Mouse (Mus musculus): ENCODE measurements at regions not wholly inside any gene's neighbourhood (a gene's known extent, or its start where the extent isn't known, plus 50 kb on each side); places are given as distances from the start of the nearest gene placed in this dataset.

GRCm38 (mm10) chr13:88459474-88460173, 361.6 kb upstream of the Edil3 start:
- Histone ChIP-seq H3K9me3 (replicated peaks) (no peaks in the 10 kb centered on the region), H3K27me3 (no peaks in the 10 kb centered on the region), H3K36me3 (no peaks in the 10 kb centered on the region), H3K9ac (no peak overlapping the region), H3K4me1 (no peaks in the 10 kb centered on the region), H3K27ac (replicated peaks) (no peak overlapping the region), H3K4me2 (replicated peaks) (no peak overlapping the region), H3K4me3 (replicated peaks) (no peak overlapping the region)
- no peak for ATAC-seq (ENCODE audit: insufficient number of reproducible peaks, low FRiP score, low TSS enrichment, low read depth)
- WGBS: 43% methylated on average over 2 of the region's 2 CpGs

- ATAC-seq (ENCODE audit: insufficient number of reproducible peaks, low FRiP score, low TSS enrichment, low read depth): no peak
- WGBS: 69% methylated on average over 10 of the region's 10 CpGs
- no peaks in the 10 kb centered on the region for H3K9me3 ChIP-seq (replicated peaks)
- H3K4me3 ChIP-seq (replicated peaks): no peak overlapping the region
- H3K27me3 ChIP-seq: no peaks in the 10 kb centered on the region
- H3K4me2 ChIP-seq (replicated peaks): no peak overlapping the region
- H3K27ac ChIP-seq (replicated peaks): no peak overlapping the region
- H3K36me3 ChIP-seq: no peaks in the 10 kb centered on the region
- no peak overlapping the region for H3K9ac ChIP-seq
- no peaks in the 10 kb centered on the region for H3K4me1 ChIP-seq
These were observed 331.2 kb upstream of the Edil3 start for GRCm38 (mm10) chr13:88490104-88490503.

GRCm38 (mm10) chr13:88510850-88511554, 310.3 kb upstream of the Edil3 start:
- Histone ChIP-seq H3K4me3 (replicated peaks) (no peak overlapping the region), H3K4me2 (replicated peaks) (no peak overlapping the region), H3K9ac (no peak overlapping the region), H3K27me3 (no peaks in the 10 kb centered on the region), H3K4me1 (no peaks in the 10 kb centered on the region), H3K9me3 (replicated peaks) (no peaks in the 10 kb centered on the region), H3K36me3 (no peaks in the 10 kb centered on the region), H3K27ac (replicated peaks) (no peak overlapping the region)
- WGBS: 67% methylated on average over 1 of the region's 1 CpGs
- ATAC-seq (ENCODE audit: insufficient number of reproducible peaks, low FRiP score, low TSS enrichment, low read depth): no peak

GRCm38 (mm10) chr13:88534796-88535195, 286.5 kb upstream of the Edil3 start:
- no peak overlapping the region for H3K27ac ChIP-seq (replicated peaks)
- no peaks in the 10 kb centered on the region for H3K4me1 ChIP-seq
- H3K4me2 ChIP-seq (replicated peaks): no peak overlapping the region
- H3K27me3 ChIP-seq: no peaks in the 10 kb centered on the region
- no peak overlapping the region for H3K4me3 ChIP-seq (replicated peaks)
- H3K36me3 ChIP-seq: no peaks in the 10 kb centered on the region
- ATAC-seq (ENCODE audit: insufficient number of reproducible peaks, low FRiP score, low TSS enrichment, low read depth): no peak
- no peak overlapping the region for H3K9ac ChIP-seq
- H3K9me3 ChIP-seq (replicated peaks): no peaks in the 10 kb centered on the region

GRCm38 (mm10) chr13:88554504-88554903, 266.8 kb upstream of the Edil3 start:
- H3K36me3 ChIP-seq: no peaks in the 10 kb centered on the region
- no peaks in the 10 kb centered on the region for H3K4me1 ChIP-seq
- no peaks in the 10 kb centered on the region for H3K9me3 ChIP-seq (replicated peaks)
- no peak overlapping the region for H3K4me2 ChIP-seq (replicated peaks)
- 47% methylated on average over 2 of the region's 2 CpGs for WGBS
- H3K27ac ChIP-seq (replicated peaks): no peak overlapping the region
- no peak for ATAC-seq (ENCODE audit: insufficient number of reproducible peaks, low FRiP score, low TSS enrichment, low read depth)
- H3K4me3 ChIP-seq (replicated peaks): no peak overlapping the region
- H3K27me3 ChIP-seq: no peaks in the 10 kb centered on the region
- no peak overlapping the region for H3K9ac ChIP-seq

GRCm38 (mm10) chr13:88564978-88565377, 256.3 kb upstream of the Edil3 start:
- no peaks in the 10 kb centered on the region for H3K36me3 ChIP-seq
- no peak for ATAC-seq (ENCODE audit: insufficient number of reproducible peaks, low FRiP score, low TSS enrichment, low read depth)
- no peak overlapping the region for H3K9ac ChIP-seq
- no peak overlapping the region for H3K27ac ChIP-seq (replicated peaks)
- 44% methylated on average over 1 of the region's 1 CpGs for WGBS
- H3K27me3 ChIP-seq: no peaks in the 10 kb centered on the region
- H3K4me1 ChIP-seq: no peaks in the 10 kb centered on the region
- H3K4me3 ChIP-seq (replicated peaks): no peak overlapping the region
- H3K9me3 ChIP-seq (replicated peaks): no peaks in the 10 kb centered on the region
- no peak overlapping the region for H3K4me2 ChIP-seq (replicated peaks)

DNA sequence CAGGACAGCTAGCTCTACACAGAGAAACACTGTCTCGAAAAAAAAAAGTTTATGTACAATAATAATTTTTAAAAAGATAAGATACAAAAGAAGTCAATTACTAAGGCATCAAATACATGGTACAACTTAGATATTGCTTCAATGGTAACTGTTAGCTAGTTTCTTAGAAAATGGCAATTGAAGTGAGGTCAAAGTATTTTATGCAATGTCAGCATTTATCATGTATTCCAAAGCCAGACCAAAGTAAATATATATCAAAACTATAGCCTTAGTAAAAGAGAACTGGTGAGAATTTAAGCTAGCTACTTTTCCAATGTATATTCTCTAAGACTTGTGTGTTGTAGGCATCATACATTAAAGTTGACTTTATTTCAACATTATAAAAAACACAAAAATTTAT, 219.0 kb upstream of the Edil3 start:
- no peaks in the 10 kb centered on the region for H3K27me3 ChIP-seq
- H3K9me3 ChIP-seq (replicated peaks): no peaks in the 10 kb centered on the region
- H3K4me2 ChIP-seq (replicated peaks): no peak overlapping the region
- no peak overlapping the region for H3K4me3 ChIP-seq (replicated peaks)
- H3K4me1 ChIP-seq: no peaks in the 10 kb centered on the region
- ATAC-seq (ENCODE audit: insufficient number of reproducible peaks, low FRiP score, low TSS enrichment, low read depth): no peak
- H3K36me3 ChIP-seq: no peaks in the 10 kb centered on the region
- no peak overlapping the region for H3K27ac ChIP-seq (replicated peaks)
- no peak overlapping the region for H3K9ac ChIP-seq
- WGBS: 67% methylated on average over 1 of the region's 1 CpGs

- no peaks in the 10 kb centered on the region for H3K36me3 ChIP-seq
- H3K27me3 ChIP-seq: no peaks in the 10 kb centered on the region
- H3K27ac ChIP-seq (replicated peaks): no peak overlapping the region
- H3K9me3 ChIP-seq (replicated peaks): no peaks in the 10 kb centered on the region
- H3K4me1 ChIP-seq: no peaks in the 10 kb centered on the region
- 68% methylated on average over 2 of the region's 2 CpGs for WGBS
- no peak overlapping the region for H3K9ac ChIP-seq
- H3K4me3 ChIP-seq (replicated peaks): no peak overlapping the region
- no peak overlapping the region for H3K4me2 ChIP-seq (replicated peaks)
- no peak for ATAC-seq (ENCODE audit: insufficient number of reproducible peaks, low FRiP score, low TSS enrichment, low read depth)
These were observed 210.7 kb upstream of the Edil3 start for GRCm38 (mm10) chr13:88610610-88611009.

DNA sequence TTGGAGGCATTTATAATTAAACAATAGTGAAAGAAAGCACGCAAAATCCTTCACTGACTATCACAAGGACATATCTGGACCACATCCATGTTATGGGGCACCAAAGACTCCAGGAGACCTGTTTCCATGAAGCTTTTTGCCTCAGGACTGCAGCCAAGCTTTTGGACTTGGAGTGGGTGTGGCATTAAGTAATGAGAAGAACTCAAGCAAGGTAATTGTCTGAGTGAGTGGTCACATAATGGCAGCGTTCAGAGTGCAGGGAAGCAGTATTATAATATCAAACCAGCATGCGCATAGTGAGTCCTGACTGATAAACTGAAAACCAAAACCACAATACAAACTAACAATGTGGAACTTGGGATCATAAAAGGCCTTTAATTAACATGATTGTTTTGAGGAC, 208.0 kb upstream of the Edil3 start:
- Histone ChIP-seq H3K4me1 (no peaks in the 10 kb centered on the region), H3K27me3 (no peaks in the 10 kb centered on the region), H3K4me2 (replicated peaks) (no peak overlapping the region), H3K36me3 (no peaks in the 10 kb centered on the region), H3K4me3 (replicated peaks) (no peak overlapping the region), H3K9ac (no peak overlapping the region), H3K9me3 (replicated peaks) (no peaks in the 10 kb centered on the region), H3K27ac (replicated peaks) (no peak overlapping the region)
- no peak for ATAC-seq (ENCODE audit: insufficient number of reproducible peaks, low FRiP score, low TSS enrichment, low read depth)
- WGBS: 76% methylated on average over 3 of the region's 3 CpGs

DNA sequence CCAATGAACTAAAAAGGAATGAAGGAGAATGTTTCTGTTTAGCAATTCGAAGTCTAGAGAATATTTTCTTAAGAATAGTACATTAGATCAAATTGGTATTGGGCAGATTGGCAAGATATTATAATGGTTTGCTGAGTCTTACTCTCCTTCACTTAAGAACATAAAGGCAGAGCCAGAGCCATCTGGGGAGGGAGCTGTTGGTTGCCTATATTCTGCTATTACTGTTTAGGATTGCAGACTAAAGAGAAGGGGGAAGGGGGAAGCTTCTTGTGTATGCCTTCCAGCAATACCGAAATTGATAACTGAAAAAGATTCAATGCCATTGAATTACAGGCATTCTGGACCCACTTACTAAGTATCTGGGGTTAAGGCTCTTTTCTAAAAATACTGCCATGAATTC, 171.1 kb upstream of the Edil3 start:
- no peak overlapping the region for H3K4me2 ChIP-seq (replicated peaks)
- no peak for ATAC-seq (ENCODE audit: insufficient number of reproducible peaks, low FRiP score, low TSS enrichment, low read depth)
- H3K4me3 ChIP-seq (replicated peaks): no peak overlapping the region
- no peaks in the 10 kb centered on the region for H3K36me3 ChIP-seq
- H3K4me1 ChIP-seq: 0 out of 2 replicates have a peak, but pooled peaks cover 3% of the 10 kb centered on the region
- no peak overlapping the region for H3K9ac ChIP-seq
- H3K27ac ChIP-seq (replicated peaks): no peak overlapping the region
- 48% methylated on average over 2 of the region's 2 CpGs for WGBS
- H3K27me3 ChIP-seq: no peaks in the 10 kb centered on the region
- H3K9me3 ChIP-seq (replicated peaks): no peaks in the 10 kb centered on the region

DNA sequence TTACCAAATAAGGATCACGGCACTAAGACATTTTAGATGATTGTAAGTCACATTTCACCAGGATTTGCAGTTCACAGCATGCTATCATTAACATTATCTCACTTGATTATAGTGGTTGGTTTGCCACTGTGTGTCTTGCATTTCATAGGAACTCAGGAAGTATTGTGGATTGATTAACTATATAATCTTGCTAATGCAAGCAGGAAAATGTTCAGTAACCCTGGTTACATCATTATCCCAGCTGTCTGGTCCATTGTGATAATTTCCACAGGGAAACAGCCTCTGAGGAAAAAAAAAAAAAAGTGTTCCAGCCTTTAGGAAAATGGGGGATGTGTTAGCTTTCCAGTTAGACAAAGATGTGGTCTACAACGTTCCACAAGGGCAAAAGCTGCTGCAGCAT, 170.2 kb upstream of the Edil3 start:
- H3K4me2 ChIP-seq (replicated peaks): no peak overlapping the region
- H3K36me3 ChIP-seq: no peaks in the 10 kb centered on the region
- no peak overlapping the region for H3K4me3 ChIP-seq (replicated peaks)
- 0 out of 2 replicates have a peak overlapping the region, but pooled peaks have one; percentile 6 for H3K27ac ChIP-seq (replicated peaks)
- ATAC-seq (ENCODE audit: insufficient number of reproducible peaks, low FRiP score, low TSS enrichment, low read depth): no peak
- WGBS: 34% methylated on average over 2 of the region's 2 CpGs
- 0 out of 2 replicates have a peak, but pooled peaks cover 3% of the 10 kb centered on the region for H3K4me1 ChIP-seq
- no peaks in the 10 kb centered on the region for H3K9me3 ChIP-seq (replicated peaks)
- H3K9ac ChIP-seq: no peak overlapping the region
- H3K27me3 ChIP-seq: no peaks in the 10 kb centered on the region

- Histone ChIP-seq H3K4me1 (0 out of 2 replicates have a peak, but pooled peaks cover 3% of the 10 kb centered on the region), H3K4me2 (replicated peaks) (no peak overlapping the region), H3K27me3 (no peaks in the 10 kb centered on the region), H3K36me3 (no peaks in the 10 kb centered on the region), H3K27ac (replicated peaks) (no peak overlapping the region), H3K9ac (no peak overlapping the region), H3K9me3 (replicated peaks) (no peaks in the 10 kb centered on the region), H3K4me3 (replicated peaks) (no peak overlapping the region)
- WGBS: 56% methylated on average over 3 of the region's 3 CpGs
- ATAC-seq (ENCODE audit: insufficient number of reproducible peaks, low FRiP score, low TSS enrichment, low read depth): no peak
These were observed 166.2 kb upstream of the Edil3 start for GRCm38 (mm10) chr13:88655030-88655429.

Data from embryonic facial prominence, embryonic 15.5 days (tissue).